Mouse (Mus musculus) bone marrow, adult 2 months (tissue): ENCODE data around the gene Espn.

ENCODE experiments used
- CTCF ChIP-seq: fragments of 200-500 bp; IDR thresholded peaks from 2 replicates; pipeline ENCODE4 v1.5.1; 2011; ENCODE audit warnings: low read length, control low read depth; ENCODE audit not compliant: control insufficient read depth, insufficient read depth
- POLR2A ChIP-seq: fragments of 200-500 bp; IDR thresholded peaks from 2 replicates; pipeline ENCODE4 v1.6.1; 2011; ENCODE audit warnings: low read depth, mild to moderate bottlenecking, control low read depth, low read length, borderline replicate concordance; ENCODE audit not compliant: control insufficient read depth

- no peak for TF ChIP-seq POLR2A
- TF ChIP-seq CTCF: no peak
Measured at GRCm38 (mm10) chr4:152120311-152121182, 31.6 kb downstream of the Espn start.
